Mouse (Mus musculus) MEL (cell line): Measurements from ENCODE around the gene Igfn1. TPM values are rescaled to one million over a fixed set of nuclear protein-coding genes. Genes with fewer than 3 reads are reported as not detected.

Source experiments
- DNase-seq: peaks from one replicate; pipeline ENCODE4 v3.0.0; 2011; ENCODE audit warnings: low read depth, low spot score
- H3K27ac ChIP-seq: 2 replicates; pipeline ENCODE4 v1.5.1; 2012; ENCODE audit warnings: low read depth, mild to moderate bottlenecking, control low read depth, low read length, moderate library complexity; ENCODE audit not compliant: control insufficient read depth
- H3K27me3 ChIP-seq, 2 experiments: fragments of 150-350 bp in 1 of 2; sonication (generic) in 1 of 2; 2 replicates each; pipeline ENCODE4 v1.6.1; 2012; ENCODE audit warnings: low read length in 2 of 2, mild to moderate bottlenecking in 2 of 2, improper control_type of control experiment in 1 of 2, moderate library complexity in 1 of 2; ENCODE audit not compliant: insufficient read depth in 2 of 2, control insufficient read depth in 1 of 2
- H3K36me3 ChIP-seq, 2 experiments: 2 replicates each; pipeline ENCODE4 v1.6.1; 2012 to 2014; ENCODE audit warnings: low read length in 2 of 2, improper control_type of control experiment in 1 of 2, inconsistent platforms in 1 of 2, mild to moderate bottlenecking in 1 of 2; ENCODE audit not compliant: insufficient read depth in 2 of 2, control insufficient read depth in 1 of 2
- H3K4me1 ChIP-seq, 2 experiments: fragments of 150-350 bp in 1 of 2; sonication (generic) in 1 of 2; 2 replicates each; pipeline ENCODE4 v1.6.1; 2012; ENCODE audit warnings: low read length in 2 of 2, improper control_type of control experiment in 1 of 2, mild to moderate bottlenecking in 1 of 2; ENCODE audit not compliant: insufficient read depth in 2 of 2, control insufficient read depth in 1 of 2
- H3K4me3 ChIP-seq, 2 experiments: fragments of 150-350 bp in 1 of 2; sonication (generic) in 1 of 2; 2 replicates each; pipeline ENCODE4 v1.5.1; 2012; ENCODE audit warnings: low read depth in 2 of 2, low read length in 2 of 2, mild to moderate bottlenecking in 2 of 2, moderate library complexity in 2 of 2, control low read depth in 1 of 2, improper control_type of control experiment in 1 of 2; ENCODE audit not compliant: control insufficient read depth in 1 of 2, insufficient read depth in 1 of 2
- H3K79me2 ChIP-seq: 2 replicates; pipeline ENCODE4 v1.6.1; 2012; ENCODE audit warnings: mild to moderate bottlenecking, low read length, moderate library complexity; ENCODE audit not compliant: control insufficient read depth, poor library complexity, insufficient read depth
- H3K9ac ChIP-seq: 2 replicates; pipeline ENCODE4 v1.6.1; 2012; ENCODE audit warnings: low read depth, mild to moderate bottlenecking, control low read depth, low read length, moderate library complexity; ENCODE audit not compliant: control insufficient read depth, poor library complexity, severe bottlenecking
- H3K9me3 ChIP-seq: fragments of 150-350 bp; sonication (generic); replicated peaks from 2 replicates; pipeline ENCODE4 v1.6.1; 2012; ENCODE audit warnings: mild to moderate bottlenecking, low read length, improper control_type of control experiment, moderate library complexity; ENCODE audit not compliant: insufficient read depth
- CHD2 ChIP-seq: IDR thresholded peaks from 2 replicates; pipeline ENCODE4 v1.6.1; 2011; ENCODE audit warnings: low read length, improper control_type of control experiment
- E2F4 ChIP-seq: IDR thresholded peaks from 2 replicates; pipeline ENCODE4 v1.6.1; 2011; ENCODE audit warnings: low read depth, low read length, improper control_type of control experiment, borderline replicate concordance
- ETS1 ChIP-seq: IDR thresholded peaks from 2 replicates; pipeline ENCODE4 v1.6.1; 2012; ENCODE audit warnings: low read depth, mild to moderate bottlenecking, inconsistent platforms, low read length, improper control_type of control experiment, moderate library complexity
- GATA1 ChIP-seq: IDR thresholded peaks from 2 replicates; pipeline ENCODE4 v1.6.1; 2011; ENCODE audit warnings: low read depth, low read length, improper control_type of control experiment
- MAFK ChIP-seq: IDR thresholded peaks from 2 replicates; pipeline ENCODE4 v1.6.1; 2011; ENCODE audit warnings: low read depth, mild to moderate bottlenecking, low read length, improper control_type of control experiment, borderline replicate concordance
- MEF2A ChIP-seq: IDR thresholded peaks from 2 replicates; pipeline ENCODE4 v1.6.1; 2014; ENCODE audit warnings: low read depth, mild to moderate bottlenecking, inconsistent platforms, low read length, improper control_type of control experiment; ENCODE audit not compliant: poor library complexity, insufficient replicate concordance, severe bottlenecking; ENCODE audit errors: extremely low read depth
- MYB ChIP-seq: IDR thresholded peaks from 2 replicates; pipeline ENCODE4 v1.6.1; 2011; ENCODE audit warnings: mild to moderate bottlenecking, low read depth, low read length, improper control_type of control experiment
- POLR2A ChIP-seq, 2 experiments: IDR thresholded peaks; 2 replicates each; pipeline ENCODE4 v1.6.1; 2011 to 2012; ENCODE audit warnings: low read length in 2 of 2, mild to moderate bottlenecking in 2 of 2, control low read depth in 1 of 2, improper control_type of control experiment in 1 of 2, low read depth in 1 of 2, moderate library complexity in 1 of 2; ENCODE audit not compliant: control insufficient read depth in 1 of 2, insufficient read depth in 1 of 2, poor library complexity in 1 of 2
- POLR2AphosphoS2 ChIP-seq: IDR thresholded peaks from 2 replicates; pipeline ENCODE4 v1.6.1; 2011; ENCODE audit warnings: low read length, improper control_type of control experiment
- POLR2AphosphoS5 ChIP-seq: IDR thresholded peaks from 2 replicates; pipeline ENCODE4 v1.6.1; 2012; ENCODE audit warnings: low read depth, borderline replicate concordance, mild to moderate bottlenecking, inconsistent platforms, low read length, moderate library complexity, mixed read lengths
- SIN3A ChIP-seq: IDR thresholded peaks from 2 replicates; pipeline ENCODE4 v1.6.1; 2012; ENCODE audit warnings: low read length, improper control_type of control experiment, inconsistent platforms
- TBP ChIP-seq: IDR thresholded peaks from 2 replicates; pipeline ENCODE4 v1.8.0; 2011; ENCODE audit warnings: low read depth, low read length, improper control_type of control experiment
- TCF12 ChIP-seq: IDR thresholded peaks from 2 replicates; pipeline ENCODE4 v1.6.1; 2014; ENCODE audit warnings: low read depth, mild to moderate bottlenecking, inconsistent platforms, low read length, improper control_type of control experiment, moderate library complexity
- USF1 ChIP-seq: IDR thresholded peaks from 2 replicates; pipeline ENCODE4 v1.6.1; 2014; ENCODE audit warnings: low read depth, mild to moderate bottlenecking, inconsistent platforms, low read length, improper control_type of control experiment, moderate library complexity
- ZMIZ1 ChIP-seq: IDR thresholded peaks from 2 replicates; pipeline ENCODE4 v1.6.1; 2012; ENCODE audit warnings: low read depth, mild to moderate bottlenecking, inconsistent platforms, low read length, improper control_type of control experiment, moderate library complexity
- ZNF384 ChIP-seq: IDR thresholded peaks from 2 replicates; pipeline ENCODE4 v1.6.1; 2012; ENCODE audit warnings: low read depth, mild to moderate bottlenecking, inconsistent platforms, low read length, improper control_type of control experiment
- polyA plus RNA-seq, 2 experiments: library from polyadenylated mRNA; stranded (reverse) in 1 of 2; unstranded in 1 of 2; fragments of >175 nt in 1 of 2; fragments of >200 nt in 1 of 2; gene quantifications; 2 replicates each; pipeline versions ENCODE4 v1.2.1 to v1.2.4; 2012; ENCODE audit warnings: low replicate concordance in 2 of 2, low read depth in 1 of 2; ENCODE audit not compliant: insufficient read length in 2 of 2, insufficient read depth in 1 of 2, missing spikeins in 1 of 2
- total RNA-seq: library from RNA; depleted of rRNA; stranded (reverse); fragments of 300-350 nt; gene quantifications from 2 replicates; pipeline ENCODE4 v1.2.3, GENCODE M21; 2012

Igfn1 gene
- total and polyA plus RNA-seq, 3 experiments: 0.14 to 0.15 TPM; not detected in 1

DNA sequence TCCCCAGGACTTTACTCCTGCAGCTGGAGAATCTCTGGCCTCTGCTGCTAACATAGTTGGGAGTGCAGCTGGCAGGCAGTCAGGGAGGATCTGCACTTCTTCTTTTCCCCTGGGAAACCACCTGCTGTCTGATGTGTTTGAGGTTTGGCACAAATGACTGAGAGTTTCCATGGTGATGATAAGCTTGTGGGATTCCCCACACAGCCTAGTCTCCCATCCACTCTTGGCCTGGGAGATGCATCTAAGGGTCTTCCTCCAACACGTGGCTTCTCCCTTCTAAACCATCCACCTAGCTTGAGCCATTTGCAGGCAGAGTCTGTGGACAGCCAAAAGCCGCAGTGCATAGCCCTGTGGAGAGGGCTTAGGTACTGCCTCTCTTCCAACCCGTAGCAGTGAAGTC lies 76.3 kb downstream of the Igfn1 start:
- TF ChIP-seq E2F4: no peak
- no peak for TF ChIP-seq MYB
- no peak for TF ChIP-seq TCF12
- no peak for TF ChIP-seq TBP
- TF ChIP-seq ETS1: no peak
- no peak for TF ChIP-seq POLR2AphosphoS2
- no peak for TF ChIP-seq SIN3A
- no peak for TF ChIP-seq ZNF384
- Histone ChIP-seq H3K27ac (no peak overlapping the region), H3K27me3 (peaks cover 3 to 5% of the 10 kb centered on the region in 2 experiments; a peak in 3 of 4 replicates), H3K4me3 (no peak overlapping the region), H3K79me2 (no peaks in the 10 kb centered on the region), H3K4me1 (no peaks in the 10 kb centered on the region), H3K9ac (no peak overlapping the region), H3K9me3 (no peaks in the 10 kb centered on the region), H3K36me3 (no peaks in the 10 kb centered on the region)
- DNase-seq: no peak

DNA sequence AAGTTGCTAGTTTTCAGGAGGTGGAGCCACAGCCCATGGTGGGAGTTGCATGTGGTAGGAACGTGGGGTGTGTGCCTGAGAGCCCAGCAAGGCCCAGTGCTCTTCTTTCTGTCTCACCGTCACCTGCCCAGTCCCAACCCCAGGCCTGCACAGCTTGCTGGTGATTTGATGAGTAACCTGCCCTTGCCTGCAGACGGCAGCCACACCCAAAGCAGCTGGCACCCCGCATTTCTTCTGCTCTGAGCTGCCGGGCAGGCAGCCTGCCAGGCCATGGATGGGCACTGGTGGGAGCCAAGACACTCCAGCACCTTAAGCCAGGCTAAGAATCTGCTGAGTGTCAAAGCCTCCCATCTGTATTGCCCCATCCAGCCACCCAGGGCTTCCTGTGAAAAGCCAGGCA lies 80.3 kb downstream of the Igfn1 start:
- no peak overlapping the region for H3K27ac ChIP-seq
- H3K79me2 ChIP-seq: no peaks in the 10 kb centered on the region
- H3K27me3 ChIP-seq: peaks cover 3 to 4% of the 10 kb centered on the region in 2 experiments; a peak in 3 of 4 replicates
- no peaks in the 10 kb centered on the region for H3K4me1 ChIP-seq
- H3K9me3 ChIP-seq: no peaks in the 10 kb centered on the region
- no peak for DNase-seq
- H3K9ac ChIP-seq: no peak overlapping the region
- H3K36me3 ChIP-seq: no peaks in the 10 kb centered on the region
- no peak overlapping the region for H3K4me3 ChIP-seq
- no peak for TF ChIP-seq POLR2A (IDR thresholded peaks at IDR 0.05; ENCODE audit: control insufficient read depth in 1 of 2, insufficient read depth in 1 of 2, low read depth in 1 of 2, low read length in 2 of 2, poor library complexity in 1 of 2)
- no peak for TF ChIP-seq MAFK
- TF ChIP-seq USF1: no peak
- no peak for TF ChIP-seq CHD2
- TF ChIP-seq TCF12: no peak
- no peak for TF ChIP-seq MYB
- TF ChIP-seq POLR2AphosphoS5: no peak
- TF ChIP-seq ZMIZ1: no peak
- no peak for TF ChIP-seq MEF2A
- TF ChIP-seq GATA1: no peak
